Mouse (Mus musculus): Measurements from ENCODE around the gene Vmn1r159. TPM values are rescaled to one million over a fixed set of nuclear protein-coding genes. Genes with fewer than 3 reads are reported as not detected.

Gene Vmn1r159
- polyA plus RNA-seq (2017; shearing (Covaris generic)): not detected

DNA sequence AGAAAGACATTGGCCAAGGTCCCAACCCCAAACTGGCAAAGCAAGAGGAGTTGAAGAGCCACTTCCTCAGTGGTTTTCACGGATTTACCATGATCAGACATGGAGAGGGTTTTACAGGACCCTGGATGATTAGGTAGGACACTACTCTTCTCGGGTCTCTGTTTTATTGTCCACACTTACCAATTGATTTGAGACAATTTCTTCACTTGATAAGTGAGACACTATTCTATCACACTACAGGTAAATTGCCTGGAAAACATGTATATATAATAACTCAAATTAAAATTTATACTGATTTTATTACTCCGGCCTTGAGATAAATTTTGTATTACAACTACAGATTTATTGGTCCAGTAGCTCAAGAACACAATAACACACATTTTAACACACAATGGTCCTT, at the start of gene Vmn1r159:
Gene Vmn1r159 (minus strand): TSS at position 101 of the 400 bp plus-strand sequence.

DNA sequence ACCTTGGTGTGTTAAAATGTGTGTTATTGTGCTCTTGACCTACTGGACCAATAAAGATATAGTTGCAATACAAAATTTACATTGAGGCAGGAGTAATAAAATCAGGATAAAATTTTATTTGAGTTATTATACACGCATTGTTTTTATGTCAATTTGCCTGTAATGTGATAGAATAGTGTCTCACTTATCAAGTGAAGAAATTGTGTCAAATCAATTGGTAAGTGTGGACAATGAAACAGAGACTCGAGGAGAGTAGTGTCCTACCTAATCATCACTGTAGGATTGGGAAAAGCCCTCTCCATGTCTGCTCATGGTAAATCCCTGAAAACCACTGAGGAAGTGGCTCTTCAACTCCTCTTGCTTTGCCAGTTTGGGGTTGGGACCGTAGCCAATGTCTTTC, 27.5 kb upstream of the Vmn1r159 start, which contains the start of gene Vmn1r160:
Gene Vmn1r160 (plus strand): TSS at position 301 of the 400 bp plus-strand sequence.

Other genes starting within 250 kb of the Vmn1r159 start
- gene Vmn1r155, start 185.6 kb downstream of the Vmn1r159 start, polyA plus RNA-seq (2017; shearing (Covaris generic)): 1.1 TPM
- gene Gm8693, start 151.3 kb downstream of the Vmn1r159 start, polyA plus RNA-seq (2017; shearing (Covaris generic)): not detected
- not detected for gene Gm4567, start 123.9 kb downstream of the Vmn1r159 start, polyA plus RNA-seq (2017; shearing (Covaris generic))
- not detected for gene Vmn1r157, start 81.9 kb downstream of the Vmn1r159 start, polyA plus RNA-seq (2017; shearing (Covaris generic))
- gene Vmn1r158, start 52.8 kb downstream of the Vmn1r159 start, polyA plus RNA-seq (2017; shearing (Covaris generic)): not detected
- not detected for gene Vmn1r160, start 27.6 kb upstream of the Vmn1r159 start, polyA plus RNA-seq (2017; shearing (Covaris generic))
- not detected for gene Gm4214, start 141.1 kb upstream of the Vmn1r159 start, polyA plus RNA-seq (2017; shearing (Covaris generic))
- gene Gm4216, start 176.3 kb upstream of the Vmn1r159 start, polyA plus RNA-seq (2017; shearing (Covaris generic)): not detected
- gene Vmn1r163, start 211.9 kb upstream of the Vmn1r159 start, polyA plus RNA-seq (2017; shearing (Covaris generic)): not detected
- not detected for gene Gm8720, start 223.9 kb upstream of the Vmn1r159 start, polyA plus RNA-seq (2017; shearing (Covaris generic))

All from effector memory CD4-positive, alpha-beta T cell, adult 7 months (primary cell).